Mouse (Mus musculus) lung, adult 2 months (tissue): ENCODE results near the gene Map2k6.

ENCODE experiments used
- CTCF ChIP-seq: fragments of 200-500 bp; IDR thresholded peaks from 2 replicates; pipeline ENCODE4 v1.5.1; 2011; ENCODE audit warnings: mild to moderate bottlenecking, low read length, control low read depth; ENCODE audit not compliant: insufficient read depth
- POLR2A ChIP-seq: fragments of 200-500 bp; IDR thresholded peaks from 2 replicates; pipeline ENCODE4 v1.6.1; 2011; ENCODE audit warnings: low read depth, mild to moderate bottlenecking, control low read depth, low read length, borderline replicate concordance; ENCODE audit errors: extremely low read depth

- TF ChIP-seq CTCF, result no peak
- TF ChIP-seq POLR2A, result no peak
Observed at GRCm38 (mm10) chr11:110429837-110430418, 31.0 kb downstream of the Map2k6 start.
